Mouse (Mus musculus) neural tube, embryonic 12.5 days (tissue): Measurements from ENCODE around the gene Heatr5a. TPM values are rescaled to one million over a fixed set of nuclear protein-coding genes. Genes with fewer than 3 reads are reported as not detected.

ENCODE experiments used
- ATAC-seq: fragments of 200-750 bp; cut with Nextera tagmentation; 2 replicates; pipeline ENCODE4 v1.8.0; 2017; ENCODE audit warnings: low read depth, mild to moderate bottlenecking, moderate TSS enrichment, moderate library complexity; ENCODE audit not compliant: low FRiP score
- H3K27ac ChIP-seq: fragments of 300-500 bp; sonication (generic); 2 replicates; pipeline ENCODE4 v1.5.1; 2016
- H3K27me3 ChIP-seq: fragments of 300-500 bp; sonication (generic); replicated peaks from 2 replicates; pipeline ENCODE4 v1.6.1; 2016; ENCODE audit warnings: mild to moderate bottlenecking
- H3K36me3 ChIP-seq: fragments of 300-500 bp; sonication (generic); 2 replicates; pipeline ENCODE4 v1.6.1; 2016; ENCODE audit warnings: mild to moderate bottlenecking
- H3K4me1 ChIP-seq: fragments of 300-500 bp; sonication (generic); 2 replicates; pipeline ENCODE4 v1.6.1; 2016
- H3K4me2 ChIP-seq: fragments of 300-500 bp; sonication (generic); replicated peaks from 2 replicates; pipeline ENCODE4 v1.6.1; 2016; ENCODE audit warnings: mild to moderate bottlenecking
- H3K4me3 ChIP-seq: fragments of 300-500 bp; sonication (generic); 2 replicates; pipeline ENCODE4 v1.5.1; 2016
- H3K9ac ChIP-seq: fragments of 300-500 bp; sonication (generic); 2 replicates; pipeline ENCODE4 v1.6.1; 2016; ENCODE audit warnings: mild to moderate bottlenecking
- H3K9me3 ChIP-seq: fragments of 300-500 bp; sonication (generic); 2 replicates; pipeline ENCODE4 v1.6.1; 2016; ENCODE audit warnings: mild to moderate bottlenecking
- WGBS: fragments of 180-500 bp; shearing (Covaris S2); methylation state at CpG from one replicate; pipeline ENCODE4 v1.1.7; 2016; 5-methylcytosine and 5-hydroxymethylcytosine counted together
- polyA plus RNA-seq: library from polyadenylated mRNA; unstranded; fragments of >200 nt; fragmentation: Nextera tagmentation; extraction: Ambion mirVana; gene quantifications from 2 replicates; pipeline ENCODE4 v1.2.1, GENCODE M21; 2016

Gene Heatr5a
- polyA plus RNA-seq, 1 experiment from 2014 or later: 8.5 TPM

DNA sequence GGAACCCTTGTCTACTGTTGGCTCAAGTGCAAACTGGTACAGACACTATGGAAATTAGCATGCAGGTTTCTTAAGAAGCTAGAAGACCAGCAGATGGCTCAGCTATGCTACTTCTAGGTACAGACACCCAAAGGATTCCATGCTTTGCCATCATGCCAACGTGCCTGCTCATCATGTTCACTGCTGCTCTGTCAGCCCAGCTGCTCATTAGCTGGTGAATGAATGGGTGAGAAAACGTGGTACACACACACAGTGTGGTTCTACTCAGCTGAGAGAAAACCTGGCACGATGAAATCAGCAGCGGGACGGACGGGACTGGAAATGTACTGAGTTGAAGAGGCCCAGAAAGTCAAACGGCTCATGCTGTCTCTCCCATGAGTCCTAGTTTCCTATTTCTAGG, 70.6 kb downstream of the Heatr5a start:
- WGBS: 87% methylated on average over 7 of the region's 7 CpGs
- H3K4me3 ChIP-seq: no peak overlapping the region
- no peak overlapping the region for H3K9ac ChIP-seq
- peaks cover 15% of the 10 kb centered on the region for H3K36me3 ChIP-seq
- no peak overlapping the region for H3K4me2 ChIP-seq
- H3K4me1 ChIP-seq: no peaks in the 10 kb centered on the region
- H3K9me3 ChIP-seq: no peaks in the 10 kb centered on the region
- ATAC-seq: no peak
- H3K27me3 ChIP-seq: no peaks in the 10 kb centered on the region
- H3K27ac ChIP-seq: no peak overlapping the region

DNA sequence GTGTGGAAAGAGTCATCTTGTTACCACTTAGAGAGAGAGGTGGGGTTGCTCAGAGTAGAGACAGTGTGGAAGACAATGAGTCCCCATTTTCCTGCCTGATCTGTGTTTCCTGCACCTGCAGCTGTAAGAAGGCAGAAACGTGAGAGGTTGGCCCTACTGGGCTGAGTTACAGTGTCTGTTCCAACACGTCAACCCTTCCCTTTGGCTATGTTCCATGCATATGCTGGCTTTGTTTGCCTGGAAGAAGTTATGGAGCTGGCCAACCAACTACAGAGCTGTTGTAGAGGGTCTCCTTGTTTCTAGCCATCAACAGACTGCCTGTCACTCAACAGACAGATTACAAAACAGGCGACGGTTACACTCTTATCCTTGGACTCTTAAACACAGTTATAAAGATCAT, 74.2 kb downstream of the Heatr5a start:
- H3K9ac ChIP-seq: no peak overlapping the region
- H3K36me3 ChIP-seq: peaks cover 14% of the 10 kb centered on the region; the same call in 1 of the 2 replicates
- H3K27me3 ChIP-seq: no peaks in the 10 kb centered on the region
- 93% methylated on average over 4 of the region's 4 CpGs for WGBS
- ATAC-seq: no peak
- H3K27ac ChIP-seq: no peak overlapping the region
- no peaks in the 10 kb centered on the region for H3K4me1 ChIP-seq
- H3K4me2 ChIP-seq: no peak overlapping the region
- no peak overlapping the region for H3K4me3 ChIP-seq
- H3K9me3 ChIP-seq: no peaks in the 10 kb centered on the region

DNA sequence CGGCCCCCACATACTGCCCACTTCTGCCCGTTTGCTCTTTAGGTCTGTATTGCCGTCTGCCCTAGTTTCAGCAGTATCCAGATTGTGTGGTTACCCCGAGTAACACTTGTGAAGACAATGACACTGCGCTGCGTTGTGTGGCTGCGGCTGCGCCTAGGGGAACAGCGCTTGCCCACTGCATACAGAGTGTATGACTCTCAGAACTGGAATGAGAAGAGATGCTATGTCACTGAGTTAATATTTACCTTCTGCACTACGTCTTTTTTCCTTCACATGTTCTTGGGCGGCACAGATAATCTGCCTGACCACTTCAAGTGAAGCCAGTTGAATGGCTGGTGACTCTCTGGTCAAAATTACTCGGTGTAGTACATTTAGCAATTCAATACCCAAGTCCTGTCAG, 82.5 kb downstream of the Heatr5a start:
- 91% methylated on average over 12 of the region's 12 CpGs for WGBS
- no peaks in the 10 kb centered on the region for H3K27me3 ChIP-seq

DNA sequence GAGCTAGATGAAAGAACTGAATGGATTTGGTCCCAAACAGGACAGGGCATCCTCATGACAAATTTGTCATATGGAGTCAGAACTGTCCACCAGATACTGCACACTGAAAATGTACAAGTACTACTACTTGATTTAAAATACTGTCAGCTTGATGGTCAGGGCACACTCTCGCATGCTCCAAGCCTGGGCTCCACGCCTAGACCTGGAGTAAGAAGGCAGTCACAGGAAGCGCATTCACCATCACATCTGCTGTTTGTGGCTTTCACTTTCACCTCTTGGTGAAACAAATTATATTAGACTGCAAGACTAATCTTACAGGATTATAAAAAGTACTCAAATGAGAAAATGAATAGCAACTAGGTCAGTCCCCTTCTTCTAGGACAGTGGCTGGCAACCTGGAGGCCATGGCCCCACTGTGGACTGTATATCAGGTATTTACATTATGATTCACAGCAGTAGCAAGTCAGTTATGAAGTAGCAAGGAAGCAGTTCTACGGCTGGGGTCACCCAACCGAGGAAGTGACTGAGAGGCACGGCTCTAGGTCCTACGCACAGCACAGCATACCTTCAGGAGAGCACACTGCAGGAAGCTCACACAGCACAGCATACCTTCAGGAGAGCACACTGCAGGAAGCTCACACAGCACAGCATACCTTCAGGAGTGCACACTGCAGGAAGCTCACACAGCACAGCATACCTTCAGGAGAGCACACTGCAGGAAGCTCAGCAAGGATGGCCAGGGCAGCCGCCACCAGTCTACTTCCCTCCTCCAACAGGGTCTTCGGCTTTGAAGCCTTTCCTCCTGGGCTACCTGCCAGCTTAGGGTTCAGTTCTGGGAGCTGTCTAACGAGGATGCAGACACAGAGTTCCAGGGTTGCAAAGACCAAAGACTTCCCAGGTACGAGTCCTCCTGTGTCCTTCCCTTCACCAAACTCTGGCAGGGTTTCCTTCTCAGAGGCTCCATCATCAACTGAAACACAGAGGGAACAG, 83.5 kb downstream of the Heatr5a start:
- H3K36me3 ChIP-seq: peaks cover 28% of the 10 kb centered on the region
- WGBS: 90% methylated on average over 11 of the region's 11 CpGs

More for the DNA sequence above, 82.5 kb downstream of the Heatr5a start:
- no peak for ATAC-seq
- no peaks in the 10 kb centered on the region for H3K9me3 ChIP-seq
- H3K4me2 ChIP-seq: no peak overlapping the region
- no peak overlapping the region for H3K27ac ChIP-seq
- no peak overlapping the region for H3K9ac ChIP-seq
- no peak overlapping the region for H3K4me3 ChIP-seq
- H3K36me3 ChIP-seq: peaks cover 30% of the 10 kb centered on the region
- no peaks in the 10 kb centered on the region for H3K4me1 ChIP-seq

DNA sequence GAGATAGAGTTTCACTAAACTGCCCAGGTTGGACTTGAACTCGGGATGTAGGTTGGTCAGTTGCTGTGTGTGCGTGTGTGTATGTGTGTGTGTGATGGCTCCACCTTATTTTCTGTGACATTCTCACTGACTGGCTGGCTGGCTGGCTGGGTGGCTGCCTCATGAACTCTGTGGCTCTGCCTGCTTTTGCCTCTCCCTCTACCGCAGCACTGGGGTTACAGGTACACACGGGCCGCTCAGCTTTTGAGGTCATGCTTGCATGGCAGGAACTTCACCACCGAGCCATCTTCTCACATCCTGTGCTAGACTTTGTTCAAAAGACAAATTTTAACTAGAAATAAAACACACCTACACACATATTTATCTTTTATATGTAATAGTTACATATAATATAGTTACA, 84.8 kb downstream of the Heatr5a start:
- no peaks in the 10 kb centered on the region for H3K9me3 ChIP-seq
- 94% methylated on average over 6 of the region's 6 CpGs for WGBS
- no peak for ATAC-seq
- H3K4me3 ChIP-seq: no peak overlapping the region
- H3K27me3 ChIP-seq: no peaks in the 10 kb centered on the region
- H3K9ac ChIP-seq: no peak overlapping the region
- H3K36me3 ChIP-seq: peaks cover 28% of the 10 kb centered on the region
- no peak overlapping the region for H3K4me2 ChIP-seq
- H3K4me1 ChIP-seq: no peaks in the 10 kb centered on the region
- no peak overlapping the region for H3K27ac ChIP-seq

More for the DNA sequence above, 83.5 kb downstream of the Heatr5a start:
- Histone ChIP-seq H3K9me3 (no peaks in the 10 kb centered on the region), H3K27ac (no peak overlapping the region), H3K4me1 (no peaks in the 10 kb centered on the region), H3K27me3 (no peaks in the 10 kb centered on the region), H3K4me2 (no peak overlapping the region), H3K9ac (no peak overlapping the region), H3K4me3 (no peak overlapping the region)
- no peak for ATAC-seq

DNA sequence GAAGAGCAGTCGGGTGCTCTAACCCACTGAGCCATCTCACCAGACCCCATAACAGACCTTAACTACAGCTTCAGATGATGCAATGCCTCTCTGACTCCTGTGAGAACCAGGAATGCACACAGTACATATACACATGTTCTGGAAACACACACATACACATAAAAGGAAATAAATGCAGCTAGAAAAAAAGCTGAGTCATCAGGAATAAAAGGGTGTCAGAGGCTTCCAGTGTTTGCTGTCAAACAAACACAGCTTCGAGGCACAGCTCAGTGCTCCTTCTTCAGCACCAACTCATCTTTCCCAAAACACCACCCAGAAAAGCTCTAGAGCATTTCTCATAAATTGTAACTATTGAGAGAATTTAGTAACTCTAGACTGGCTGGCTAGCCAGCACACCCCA, 86.3 kb downstream of the Heatr5a start:
- ATAC-seq: no peak
- Histone ChIP-seq H3K4me3 (no peak overlapping the region), H3K36me3 (peaks cover 27% of the 10 kb centered on the region), H3K27me3 (no peaks in the 10 kb centered on the region), H3K9me3 (no peaks in the 10 kb centered on the region), H3K9ac (no peak overlapping the region), H3K4me2 (no peak overlapping the region), H3K4me1 (no peaks in the 10 kb centered on the region), H3K27ac (no peak overlapping the region)
- 89% methylated on average over 2 of the region's 2 CpGs for WGBS

DNA sequence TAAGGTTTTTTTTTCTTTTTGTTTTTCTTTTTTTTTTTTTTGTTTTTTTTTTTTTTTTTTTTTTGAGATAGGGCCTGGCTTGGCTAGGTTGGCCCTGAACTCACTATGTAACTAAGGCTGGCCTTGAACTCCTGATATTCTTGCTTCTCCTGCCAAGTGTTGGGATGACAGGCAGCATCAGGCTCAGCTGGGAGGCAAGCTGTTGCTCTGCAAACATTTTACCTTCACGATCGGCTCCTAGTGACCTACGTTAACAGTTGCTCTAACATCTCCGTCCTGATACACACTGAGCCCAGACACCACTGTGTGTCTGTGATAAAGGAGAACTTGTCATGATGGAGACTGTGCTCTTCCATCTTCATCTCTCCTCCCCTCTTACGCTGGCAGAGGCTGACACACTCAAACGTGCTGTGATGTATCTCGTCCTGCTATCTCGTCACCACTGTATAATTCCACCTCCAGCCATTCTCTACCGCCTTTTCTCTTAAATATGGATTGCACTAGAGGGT, 87.8 kb downstream of the Heatr5a start:
- WGBS: 92% methylated on average over 9 of the region's 9 CpGs
- H3K4me1 ChIP-seq: no peaks in the 10 kb centered on the region
- no peak overlapping the region for H3K9ac ChIP-seq
- H3K4me2 ChIP-seq: no peak overlapping the region
- ATAC-seq: no peak
- H3K27ac ChIP-seq: no peak overlapping the region
- H3K27me3 ChIP-seq: no peaks in the 10 kb centered on the region
- H3K36me3 ChIP-seq: peaks cover 22% of the 10 kb centered on the region
- H3K9me3 ChIP-seq: no peaks in the 10 kb centered on the region
- no peak overlapping the region for H3K4me3 ChIP-seq

DNA sequence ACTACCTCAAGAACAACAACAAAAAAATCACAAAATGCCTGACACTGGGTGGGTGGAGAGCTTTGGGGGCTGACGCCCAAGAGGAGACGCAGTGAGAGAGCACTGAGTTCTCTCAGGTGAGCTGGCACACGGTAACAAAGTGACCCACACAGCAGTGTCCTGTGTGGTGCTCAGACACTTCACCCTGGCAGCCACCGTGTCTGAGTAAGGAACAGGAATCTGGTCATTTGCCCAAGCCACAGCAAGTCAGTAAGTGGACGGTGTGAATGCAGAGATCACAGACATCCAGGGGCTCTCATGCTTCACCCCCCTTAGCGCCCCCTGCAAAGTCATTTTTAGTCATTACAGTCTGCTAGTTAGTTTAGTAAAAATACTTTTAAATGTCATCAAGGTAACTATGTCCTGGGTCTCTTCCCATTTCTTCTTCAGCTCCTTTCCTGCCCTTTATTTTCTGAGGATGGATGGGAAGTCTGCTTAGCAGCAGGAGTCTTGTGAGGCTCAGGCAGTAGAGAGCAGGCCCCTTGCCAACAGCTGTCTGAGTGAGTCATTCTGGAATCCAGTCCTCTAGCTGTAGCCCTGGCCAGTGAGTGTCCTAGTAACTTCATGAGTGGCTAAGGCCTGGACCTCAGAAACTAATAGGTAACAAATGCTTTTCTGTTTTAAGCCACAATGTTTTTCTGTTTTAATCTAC, 88.4 kb downstream of the Heatr5a start:
- WGBS: 89% methylated on average over 6 of the region's 6 CpGs
- Histone ChIP-seq H3K27me3 (no peaks in the 10 kb centered on the region), H3K4me3 (no peak overlapping the region), H3K27ac (no peak overlapping the region), H3K36me3 (peaks cover 18% of the 10 kb centered on the region), H3K9ac (no peak overlapping the region), H3K9me3 (no peaks in the 10 kb centered on the region), H3K4me2 (no peak overlapping the region), H3K4me1 (no peaks in the 10 kb centered on the region)
- no peak for ATAC-seq

DNA sequence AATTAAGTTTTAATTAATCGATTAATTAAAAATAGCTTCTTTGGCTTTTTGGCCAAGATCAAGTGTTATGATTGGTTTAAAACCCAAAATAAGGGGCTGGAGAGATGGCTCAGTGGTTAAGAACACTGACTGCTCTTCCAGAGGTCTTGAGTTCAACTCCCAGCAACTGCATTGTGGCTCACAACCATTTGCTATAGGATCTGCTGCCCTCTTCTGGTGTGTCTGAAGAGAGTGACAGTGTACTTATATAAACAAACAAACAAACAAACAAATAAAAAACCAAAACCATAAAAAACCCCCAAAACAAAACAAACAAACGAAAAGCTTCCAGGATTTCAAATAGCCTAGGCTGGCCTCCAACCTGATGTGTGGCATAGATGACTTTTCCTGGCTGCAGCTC, 89.3 kb downstream of the Heatr5a start:
- H3K4me2 ChIP-seq: no peak overlapping the region
- H3K27ac ChIP-seq: no peak overlapping the region
- H3K36me3 ChIP-seq: peaks cover 16% of the 10 kb centered on the region
- no peaks in the 10 kb centered on the region for H3K27me3 ChIP-seq
- H3K9ac ChIP-seq: no peak overlapping the region
- no peaks in the 10 kb centered on the region for H3K4me1 ChIP-seq
- WGBS: 93% methylated on average over 2 of the region's 2 CpGs
- H3K9me3 ChIP-seq: no peaks in the 10 kb centered on the region
- H3K4me3 ChIP-seq: no peak overlapping the region
- no peak for ATAC-seq

DNA sequence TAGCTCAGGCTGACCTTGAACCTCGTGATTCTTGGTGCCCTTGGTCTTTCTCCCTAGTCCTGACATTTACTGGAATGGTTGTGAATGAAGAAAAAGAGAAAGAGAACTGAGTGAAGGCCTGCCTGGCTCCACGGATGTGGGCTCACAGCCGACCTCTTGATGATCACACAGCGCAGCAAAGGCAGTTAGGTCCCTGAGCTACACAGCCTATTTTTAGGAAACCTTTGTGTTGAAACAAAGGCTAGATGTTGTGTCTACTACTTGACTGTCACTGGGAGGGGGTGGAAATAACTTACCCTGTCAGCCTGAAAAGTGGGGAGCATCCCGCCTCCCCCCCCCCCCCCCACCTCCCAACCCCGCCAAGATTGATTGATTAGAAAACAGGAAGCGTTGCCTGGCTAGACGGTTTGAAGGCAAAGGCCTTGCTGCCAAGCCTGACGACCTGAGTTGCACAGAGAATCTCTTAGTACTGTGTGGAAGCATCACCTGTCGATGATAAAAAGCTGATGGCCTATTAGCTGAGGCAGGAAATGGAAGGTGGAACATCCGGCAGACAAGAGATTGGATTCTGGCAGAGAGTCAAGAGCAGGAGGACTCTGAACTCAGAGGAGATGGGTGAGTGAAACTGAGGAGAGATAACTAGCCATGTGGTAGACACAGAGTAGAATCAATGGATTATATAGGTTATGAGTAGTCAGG, 99.5 kb downstream of the Heatr5a start:
- ATAC-seq: no peak
- Histone ChIP-seq H3K9me3 (no peaks in the 10 kb centered on the region), H3K4me2 (no peak overlapping the region), H3K27ac (no peak overlapping the region), H3K36me3 (peaks cover 3% of the 10 kb centered on the region; the same call in 1 of the 2 replicates), H3K9ac (no peak overlapping the region), H3K27me3 (no peaks in the 10 kb centered on the region), H3K4me3 (no peak overlapping the region), H3K4me1 (no peaks in the 10 kb centered on the region)
- 48% methylated on average over 11 of the region's 11 CpGs for WGBS

DNA sequence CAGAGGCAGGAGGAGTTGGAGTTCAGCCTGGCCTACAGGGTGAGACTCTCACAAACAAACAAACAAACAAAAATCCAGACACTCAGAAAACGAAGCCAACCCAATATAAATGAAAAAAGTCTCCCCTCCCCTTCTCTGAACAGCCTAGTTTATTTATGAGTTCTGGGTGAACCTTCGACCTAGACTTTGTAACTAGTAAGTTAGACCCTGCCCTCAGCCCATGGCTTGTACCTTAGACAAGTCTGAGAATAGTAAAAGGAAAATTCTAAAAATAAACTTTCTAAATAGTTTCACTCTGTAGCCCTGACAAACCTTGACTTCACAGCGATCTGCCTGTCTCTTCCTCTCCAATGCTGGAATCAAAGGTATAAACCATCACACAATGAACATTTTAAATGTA, 101.6 kb downstream of the Heatr5a start:
- Histone ChIP-seq H3K9ac (no peak overlapping the region), H3K27ac (no peak overlapping the region), H3K36me3 (no peaks in the 10 kb centered on the region), H3K4me3 (no peak overlapping the region), H3K4me1 (peaks cover 13% of the 10 kb centered on the region; the same call in 1 of the 2 replicates), H3K4me2 (no peak overlapping the region), H3K27me3 (no peaks in the 10 kb centered on the region), H3K9me3 (no peaks in the 10 kb centered on the region)
- WGBS: 78% methylated on average over 3 of the region's 3 CpGs
- no peak for ATAC-seq

DNA sequence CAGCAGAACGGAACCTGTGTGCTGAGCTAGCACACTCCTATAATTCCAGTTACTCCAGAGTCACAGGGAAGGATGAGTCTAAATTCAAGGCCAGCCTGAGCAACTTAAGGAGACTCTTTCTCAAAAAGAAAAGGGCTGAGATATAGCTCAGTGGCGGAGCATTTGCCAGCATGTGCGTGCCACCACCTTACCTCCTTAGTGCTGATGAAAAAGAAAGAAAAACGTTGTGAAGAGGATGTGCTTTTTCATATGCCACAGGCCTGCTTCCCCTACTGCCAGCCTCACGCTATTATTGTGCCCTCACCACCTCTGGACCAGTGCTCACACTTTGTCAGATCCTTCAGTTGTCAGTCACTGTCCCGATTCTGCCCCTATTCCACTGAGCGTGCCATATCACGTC, 104.0 kb downstream of the Heatr5a start:
- H3K27ac ChIP-seq: no peak overlapping the region
- 79% methylated on average over 8 of the region's 8 CpGs for WGBS
- no peak overlapping the region for H3K9ac ChIP-seq
- H3K4me2 ChIP-seq: no peak overlapping the region
- H3K4me3 ChIP-seq: no peak overlapping the region
- peaks cover 13% of the 10 kb centered on the region; the same call in 1 of the 2 replicates for H3K4me1 ChIP-seq
- ATAC-seq: no peak
- no peaks in the 10 kb centered on the region for H3K36me3 ChIP-seq
- H3K27me3 ChIP-seq: no peaks in the 10 kb centered on the region
- no peaks in the 10 kb centered on the region for H3K9me3 ChIP-seq
